Mouse (Mus musculus) heart, postnatal 0 days (tissue): ENCODE measurements at regions not wholly inside any gene's neighbourhood (a gene's known extent, or its start where the extent isn't known, plus 50 kb on each side); places are given as distances from the start of the nearest gene placed in this dataset.

ENCODE experiments used
- CTCF ChIP-seq: IDR thresholded peaks from 2 replicates; pipeline ENCODE4 v1.5.1; 2016; ENCODE audit warnings: antibody characterized with exemption, control low read depth, low read depth
- EP300 ChIP-seq: IDR thresholded peaks from 2 replicates; pipeline ENCODE4 v1.6.1; 2016; ENCODE audit warnings: antibody characterized with exemption, low read depth

- no peak for TF ChIP-seq CTCF
- no peak for TF ChIP-seq EP300
Observed at GRCm38 (mm10) chr8:4934551-4934950, 155.2 kb upstream of the Shcbp1 start.
